Mouse (Mus musculus): ENCODE measurements around the gene Pdcd11.
"Not testable (repeated sequence)": the region's sequence is repeated elsewhere in the genome, so short reads cannot be mapped to it uniquely, and the experiment has no call there.

Pdcd11 gene

DNA sequence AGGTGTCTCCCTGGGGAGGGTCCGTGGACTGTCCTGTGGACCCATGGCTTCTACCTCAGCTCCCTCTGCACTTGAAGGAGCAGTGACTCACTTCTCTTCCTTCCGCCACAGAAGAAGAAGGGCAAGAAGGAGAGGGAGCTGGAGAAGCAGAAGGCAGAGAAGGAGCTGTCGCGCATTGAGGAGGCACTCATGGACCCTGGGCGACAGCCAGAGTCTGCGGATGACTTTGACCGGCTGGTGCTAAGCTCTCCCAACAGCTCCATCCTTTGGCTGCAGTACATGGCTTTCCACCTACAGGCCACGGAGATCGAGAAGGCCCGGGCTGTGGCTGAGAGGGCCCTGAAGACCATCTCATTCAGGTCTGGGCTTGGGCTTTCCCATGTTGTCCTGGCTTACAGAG is 37.6 kb downstream of the Pdcd11 start:
- no peak for DNase-seq (ENCODE audit: extremely low read depth, low read depth)

DNA sequence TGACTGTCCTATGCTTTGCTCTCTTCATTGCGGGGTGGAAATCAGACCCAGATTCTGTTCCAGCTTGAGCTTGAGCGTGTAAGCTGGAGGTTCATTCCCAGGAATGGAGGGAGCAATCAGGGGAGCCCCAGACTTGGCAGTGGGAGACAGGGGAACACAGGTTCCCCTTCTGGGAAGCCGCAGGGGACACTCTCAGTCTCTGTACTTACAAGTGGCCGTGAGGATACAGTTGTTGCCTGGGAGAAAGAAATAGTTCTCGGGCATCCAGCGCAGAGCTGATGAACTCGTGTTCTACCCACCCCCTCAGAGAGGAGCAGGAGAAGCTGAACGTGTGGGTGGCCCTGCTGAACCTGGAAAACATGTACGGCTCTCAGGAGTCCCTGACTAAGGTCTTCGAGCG is 38.3 kb downstream of the Pdcd11 start:
- no peak for DNase-seq (ENCODE audit: extremely low read depth, low read depth)

DNA sequence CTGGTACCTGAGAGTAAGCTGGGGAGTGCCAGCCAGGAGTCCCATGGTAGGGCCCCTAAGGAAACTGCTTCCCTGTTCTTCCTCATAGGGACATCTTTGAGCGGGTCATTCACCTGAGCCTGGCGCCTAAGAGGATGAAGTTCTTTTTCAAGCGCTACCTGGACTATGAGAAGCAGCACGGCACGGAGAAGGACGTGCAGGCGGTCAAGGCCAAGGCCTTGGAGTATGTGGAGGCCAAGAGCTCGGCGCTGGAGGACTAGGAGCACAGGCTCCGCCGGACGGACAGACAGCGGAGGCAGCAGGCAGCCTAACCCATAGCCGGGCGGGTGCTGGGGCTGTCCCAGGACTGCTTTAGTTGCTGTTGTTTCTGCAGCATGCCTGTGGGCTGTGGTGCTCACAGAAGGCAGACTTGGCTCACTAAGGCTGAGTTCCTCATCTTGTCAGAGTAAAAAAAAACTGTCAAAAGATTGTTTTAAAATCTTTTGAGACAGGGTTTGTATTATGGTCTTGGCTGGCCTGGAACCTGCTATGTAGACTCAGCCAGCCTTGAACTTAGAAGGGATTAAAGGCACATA is 40.1 kb downstream of the Pdcd11 start:
- DNase-seq (ENCODE audit: extremely low read depth, low read depth) = no peak

DNA sequence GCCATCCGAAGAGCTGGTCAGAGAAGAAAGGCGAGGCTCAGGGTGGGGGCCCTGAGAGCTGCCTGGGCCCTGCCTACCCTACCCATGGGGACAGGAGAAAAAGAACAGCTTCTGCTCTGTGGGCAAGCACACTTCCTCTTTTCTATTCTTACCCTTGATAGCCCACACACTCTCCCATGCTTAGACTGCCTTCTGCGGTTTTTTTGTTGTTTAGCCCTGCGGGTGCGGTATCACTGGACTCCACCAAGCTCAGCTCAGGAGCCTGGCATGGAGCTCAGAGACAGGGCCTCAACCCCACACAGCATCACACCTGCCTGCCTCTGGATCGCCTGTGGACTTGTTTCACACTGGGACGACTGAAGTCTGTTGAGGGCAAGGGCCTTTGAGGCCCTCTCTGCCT is 42.6 kb downstream of the Pdcd11 start:
- DNase-seq (ENCODE audit: extremely low read depth, low read depth) = peak; percentile 88

DNA sequence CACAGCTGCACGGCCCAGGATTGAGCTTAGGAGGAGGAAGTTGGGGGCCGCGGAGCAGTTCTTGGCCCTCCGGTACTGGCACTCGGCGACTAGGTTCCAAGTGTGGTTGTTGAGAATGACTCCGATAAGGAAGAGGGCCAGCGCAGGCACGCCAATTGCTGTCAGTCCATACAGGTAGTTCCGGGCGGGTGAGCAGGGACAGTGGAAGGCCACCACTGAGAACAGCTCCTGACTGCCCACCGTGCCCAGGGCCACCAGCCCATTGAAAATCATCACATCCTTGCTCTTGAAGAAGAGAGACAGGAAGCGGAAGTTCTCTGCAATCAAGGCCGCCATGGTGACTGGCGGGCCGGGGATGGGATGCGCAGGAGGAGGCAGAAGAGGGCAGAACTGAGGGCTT is 45.0 kb downstream of the Pdcd11 start:
- no peak for DNase-seq (ENCODE audit: extremely low read depth, low read depth)

DNA sequence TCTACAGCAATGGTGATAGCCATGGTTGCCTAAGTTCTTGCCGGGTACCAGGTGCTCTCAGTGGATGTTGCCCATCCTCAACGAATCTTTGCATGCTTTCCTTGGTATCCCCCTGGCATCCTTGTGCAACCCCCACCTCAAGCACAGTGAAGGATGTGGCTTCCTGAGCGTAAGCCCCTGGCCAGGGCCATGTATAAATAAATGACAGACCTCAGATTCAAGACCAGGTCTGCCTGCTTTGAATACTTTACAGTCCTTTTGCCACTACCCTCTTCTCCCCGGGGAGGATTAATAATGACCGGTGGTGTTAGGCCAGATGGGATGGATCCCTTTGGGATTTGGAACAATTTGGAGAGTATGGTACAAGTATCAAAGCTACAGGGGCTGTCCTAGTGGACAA is 45.6 kb downstream of the Pdcd11 start:
- DNase-seq (ENCODE audit: extremely low read depth, low read depth) = no peak

DNA sequence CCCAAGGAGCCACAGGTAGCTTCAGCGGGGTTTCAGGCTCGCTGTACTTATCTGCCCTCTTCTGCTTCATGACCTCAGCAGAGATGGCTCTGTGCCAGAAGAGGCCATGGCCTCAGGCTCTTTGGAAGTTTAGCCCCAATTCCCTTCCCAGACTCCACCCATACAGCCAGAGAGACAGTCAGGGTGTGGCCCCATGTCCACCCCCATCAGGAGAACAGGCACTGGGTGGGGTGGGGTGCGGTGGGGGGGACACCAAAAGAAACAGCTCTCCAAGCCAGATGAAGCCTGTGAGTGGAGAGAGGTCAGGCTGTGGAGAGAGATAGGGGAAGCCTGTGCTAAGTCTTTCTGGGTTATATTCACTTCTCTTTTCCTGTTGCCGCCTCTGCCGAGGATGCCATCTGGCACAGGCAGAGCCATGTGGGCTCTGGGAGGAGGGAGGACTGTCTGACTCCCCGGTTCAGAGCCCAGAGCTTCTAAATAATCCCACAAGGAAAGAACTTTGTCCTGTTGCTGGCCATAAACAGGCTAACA is 46.5 kb downstream of the Pdcd11 start:
- peak; percentile 94 for DNase-seq (ENCODE audit: extremely low read depth, low read depth)

DNA sequence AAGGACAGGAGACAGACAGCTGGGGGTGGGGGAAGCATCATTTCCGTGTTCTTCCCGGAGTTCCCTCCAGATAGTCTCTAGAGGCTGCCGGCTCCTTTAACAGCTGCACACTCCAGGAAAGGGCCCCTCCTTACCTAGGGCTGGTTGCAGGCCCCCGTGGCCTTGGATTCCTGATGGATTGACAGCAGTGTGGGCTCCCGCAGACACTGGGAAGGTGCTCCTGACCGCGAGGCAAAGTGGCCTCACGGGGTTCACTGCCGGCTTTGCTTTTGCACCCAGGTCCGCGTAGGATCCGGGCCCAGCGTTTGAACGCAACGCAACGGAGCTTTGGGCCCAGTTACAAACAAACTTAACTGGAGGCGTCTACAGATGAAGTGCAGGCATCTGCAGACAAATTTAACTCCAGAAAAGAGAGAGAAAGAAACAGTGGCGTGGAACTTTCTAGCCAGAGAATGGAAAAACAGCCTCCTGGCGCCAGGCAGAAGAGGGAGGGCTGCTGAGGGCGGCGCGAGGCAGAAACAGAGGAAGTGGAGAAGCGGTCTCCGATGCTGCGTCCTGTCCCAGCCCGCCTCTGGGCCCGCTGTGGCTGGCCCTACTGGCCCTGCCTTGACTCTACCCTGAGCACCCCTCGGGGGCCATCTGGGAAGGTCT is 47.3 kb downstream of the Pdcd11 start, which contains the start of gene Calhm2:
Gene Calhm2 (minus strand): TSS at position 524 of the 651 bp plus-strand sequence.
- DNase-seq (ENCODE audit: extremely low read depth, low read depth) = peak; percentile 54

DNA sequence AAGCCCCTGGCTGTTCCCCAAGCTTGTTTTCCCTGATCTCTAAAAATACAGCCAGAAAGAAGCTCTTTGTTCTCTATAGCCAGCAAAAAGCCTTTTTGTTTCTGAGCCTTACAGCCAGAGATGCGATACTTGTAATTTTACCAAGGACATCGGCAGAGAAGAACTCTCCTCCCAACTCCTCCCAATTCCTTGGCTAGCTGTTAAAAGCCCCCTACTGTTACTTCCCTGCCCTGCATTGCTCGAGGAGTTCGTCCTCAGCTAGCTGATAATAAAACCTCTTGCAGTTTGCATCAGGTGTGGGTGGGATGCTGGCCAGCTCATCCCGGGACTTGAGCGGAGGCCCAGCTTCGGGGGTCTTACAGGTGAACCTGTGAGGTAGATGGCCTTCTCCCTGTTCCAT is 49.0 kb downstream of the Pdcd11 start:
- not testable (repeated sequence) for DNase-seq (ENCODE audit: extremely low read depth, low read depth)

DNA sequence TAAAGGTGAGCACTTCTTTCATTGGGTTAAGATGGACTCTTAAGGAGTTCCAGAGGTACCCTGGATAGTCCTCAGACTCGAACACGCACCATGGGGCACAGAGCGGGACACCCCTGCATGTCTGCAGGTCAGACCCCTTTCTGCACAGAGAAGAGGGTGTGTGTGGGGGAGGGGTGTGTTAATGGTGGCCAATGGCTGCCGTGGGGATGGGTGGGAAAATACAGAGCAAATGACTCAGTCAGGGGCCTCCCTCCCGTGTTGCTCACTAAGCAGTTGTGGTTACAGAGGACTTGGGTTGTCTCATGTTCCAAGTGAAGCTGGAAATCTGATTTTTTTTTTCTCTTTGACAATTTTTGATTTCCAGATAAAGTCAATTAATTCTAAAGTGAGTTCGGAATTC is 51.9 kb downstream of the Pdcd11 start:
- no peak for DNase-seq (ENCODE audit: extremely low read depth, low read depth)

DNA sequence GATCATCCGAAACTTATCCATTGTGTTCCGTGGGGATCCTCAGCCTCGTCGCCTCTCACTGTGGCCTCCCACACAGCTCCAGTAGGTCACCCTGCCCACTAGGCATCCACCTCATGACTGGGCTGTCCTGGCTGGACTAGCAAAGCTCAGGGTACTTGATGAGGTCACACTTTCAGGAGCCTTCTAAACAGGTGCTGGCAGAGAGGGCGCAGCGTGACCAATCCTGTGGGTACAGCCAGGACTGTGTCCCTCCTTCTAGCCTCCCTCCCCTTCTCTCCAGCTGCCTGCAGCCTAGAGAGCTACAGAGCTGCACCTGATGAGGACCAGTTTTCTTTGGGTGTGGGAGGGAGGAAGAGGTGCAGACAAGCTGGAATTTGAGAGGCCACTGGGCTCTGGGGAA is 53.6 kb downstream of the Pdcd11 start, which contains the start of gene Calhm1:
Gene Calhm1 (minus strand): TSS at position 101 of the 400 bp plus-strand sequence.
- DNase-seq (ENCODE audit: extremely low read depth, low read depth) = no peak

DNA sequence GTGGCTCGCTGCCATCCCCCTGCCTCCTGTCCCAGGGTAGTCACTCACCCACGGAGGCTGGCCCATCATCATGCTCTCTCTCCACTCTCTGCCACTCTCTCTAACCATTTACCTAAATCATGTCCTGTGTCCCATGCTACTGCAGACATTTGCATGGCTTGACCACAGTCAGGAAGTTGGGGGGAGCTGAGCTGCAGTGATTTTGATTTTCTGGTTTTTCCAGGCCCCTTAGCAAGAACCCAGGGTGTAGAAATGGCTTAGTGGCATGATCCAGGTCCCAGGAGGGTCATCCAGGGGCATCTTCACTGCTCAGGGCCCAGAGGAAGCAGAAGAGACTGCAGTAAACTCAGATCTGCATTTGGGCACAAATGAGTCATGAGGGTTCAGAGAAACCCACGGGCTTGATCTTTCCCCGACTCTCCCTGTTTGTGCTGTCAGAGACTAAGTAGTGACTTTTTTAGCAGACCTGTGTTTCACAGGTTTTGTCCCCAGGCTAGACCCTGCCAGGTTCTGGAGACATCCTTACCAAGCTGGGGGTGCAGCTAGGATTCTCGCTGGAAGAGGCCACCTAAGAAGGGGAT is 57.8 kb downstream of the Pdcd11 start:
- DNase-seq (ENCODE audit: extremely low read depth, low read depth) = no peak

DNA sequence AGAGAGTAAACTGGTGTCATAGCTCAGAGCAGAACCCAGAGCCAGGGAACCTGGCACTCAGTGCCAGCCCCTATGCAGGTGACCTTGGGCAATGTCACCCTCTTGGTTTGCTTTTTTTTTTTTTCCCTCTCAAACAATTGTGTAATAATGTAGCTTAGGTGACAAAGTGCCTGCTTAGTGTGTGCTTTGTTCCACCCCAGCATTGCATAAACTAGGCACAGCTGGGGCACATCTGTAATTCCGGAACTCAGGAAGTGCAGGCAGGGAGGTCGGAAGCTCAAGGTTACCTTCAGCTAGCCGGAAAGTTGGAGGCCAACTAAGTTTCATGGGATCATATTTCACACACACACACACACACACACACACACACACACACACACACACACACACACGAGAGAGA is 59.3 kb downstream of the Pdcd11 start:
- DNase-seq (ENCODE audit: extremely low read depth, low read depth) = no peak

DNA sequence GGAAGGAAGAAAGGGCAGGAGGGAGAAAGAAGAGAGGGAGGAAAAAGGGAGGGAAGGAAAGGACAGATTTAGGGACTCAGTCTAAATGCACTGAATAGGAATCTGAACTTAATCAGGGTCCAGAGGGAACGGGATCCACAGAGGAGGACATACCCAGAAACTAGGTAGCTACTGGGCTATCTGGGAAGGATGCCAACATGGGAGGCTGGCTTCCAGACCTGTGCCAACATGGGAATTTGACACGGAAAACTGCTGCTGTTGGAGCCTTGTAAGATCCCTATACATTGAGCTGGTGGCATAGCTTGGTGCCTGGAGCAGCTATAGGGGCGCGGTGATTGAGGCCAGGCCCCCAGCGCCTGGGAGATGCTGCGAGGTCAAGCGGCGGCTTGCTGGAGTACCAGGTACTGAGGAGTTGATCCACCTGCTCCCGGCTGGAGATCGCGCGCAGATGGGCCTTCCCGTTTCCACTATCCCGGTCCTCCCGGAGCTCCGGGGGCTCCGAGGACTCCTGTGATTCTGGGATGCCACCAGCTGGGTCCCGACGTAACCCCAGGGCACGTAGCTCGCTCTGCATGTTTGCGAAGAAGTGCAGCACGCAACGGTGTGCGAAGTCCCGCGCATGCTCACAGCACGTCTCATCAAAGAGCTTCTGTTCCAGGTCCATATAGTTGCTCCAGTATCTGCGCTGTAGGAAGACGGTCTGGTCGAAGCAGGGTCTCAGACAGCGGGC is 60.9 kb downstream of the Pdcd11 start:
- no peak for DNase-seq (ENCODE audit: extremely low read depth, low read depth)

DNA sequence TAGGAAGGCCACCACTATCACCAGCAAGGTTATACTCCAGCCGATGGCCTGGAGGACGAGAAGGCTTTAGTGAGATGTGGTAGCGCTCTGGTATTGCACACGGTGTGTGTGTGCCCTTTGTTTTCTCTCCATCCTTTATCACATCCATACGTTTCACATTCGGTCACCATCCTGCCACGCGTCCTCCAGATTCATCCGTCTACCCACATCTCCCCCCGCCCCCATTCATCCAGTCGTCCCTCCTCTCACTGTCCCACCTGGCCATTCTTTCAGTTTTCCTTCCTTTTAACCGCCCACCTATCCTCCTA is 61.4 kb downstream of the Pdcd11 start:
- DNase-seq (ENCODE audit: extremely low read depth, low read depth) = no peak

DNA sequence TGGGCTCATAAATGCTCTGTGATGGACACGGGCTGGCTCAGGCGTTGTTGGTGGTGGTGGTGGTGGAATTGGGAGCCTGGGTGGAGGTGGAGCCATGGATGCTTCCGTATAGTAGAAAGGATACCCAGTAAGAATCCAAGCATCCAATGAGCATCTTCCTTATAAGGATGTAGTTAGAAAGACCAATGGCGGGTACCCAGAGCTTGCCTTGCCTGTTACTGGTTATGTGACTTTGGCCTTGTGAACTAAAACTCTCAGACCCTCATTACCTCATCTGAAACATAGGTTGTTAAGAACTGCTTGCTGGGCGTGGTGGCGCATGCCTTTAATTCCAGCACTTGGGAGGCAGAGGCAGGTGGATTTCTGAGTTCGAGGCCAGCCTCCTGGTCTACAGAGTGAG is 63.2 kb downstream of the Pdcd11 start:
- no peak for DNase-seq (ENCODE audit: extremely low read depth, low read depth)

DNA sequence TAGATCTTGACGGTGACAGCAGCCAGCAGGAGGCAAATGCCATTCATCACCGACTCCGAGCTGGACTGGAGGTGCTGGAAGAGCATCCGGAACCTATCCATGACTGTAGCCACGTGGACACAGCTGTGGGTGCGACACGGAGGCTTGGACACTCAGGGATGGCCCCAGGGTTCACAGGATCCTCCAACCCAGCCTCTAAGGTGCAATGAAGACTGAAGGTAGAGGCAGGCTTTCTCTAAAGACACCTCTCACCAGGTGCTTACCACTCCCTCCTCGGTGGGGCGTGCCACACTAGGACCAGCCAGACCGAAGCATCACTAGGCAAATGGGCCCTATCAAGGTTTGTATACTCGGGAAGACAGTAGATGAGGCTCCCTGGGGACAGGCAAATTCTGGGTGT is 67.1 kb downstream of the Pdcd11 start, which contains the start of gene Calhm3:
Gene Calhm3 (minus strand): TSS at position 101 of the 400 bp plus-strand sequence.
- no peak for DNase-seq (ENCODE audit: extremely low read depth, low read depth)

DNA sequence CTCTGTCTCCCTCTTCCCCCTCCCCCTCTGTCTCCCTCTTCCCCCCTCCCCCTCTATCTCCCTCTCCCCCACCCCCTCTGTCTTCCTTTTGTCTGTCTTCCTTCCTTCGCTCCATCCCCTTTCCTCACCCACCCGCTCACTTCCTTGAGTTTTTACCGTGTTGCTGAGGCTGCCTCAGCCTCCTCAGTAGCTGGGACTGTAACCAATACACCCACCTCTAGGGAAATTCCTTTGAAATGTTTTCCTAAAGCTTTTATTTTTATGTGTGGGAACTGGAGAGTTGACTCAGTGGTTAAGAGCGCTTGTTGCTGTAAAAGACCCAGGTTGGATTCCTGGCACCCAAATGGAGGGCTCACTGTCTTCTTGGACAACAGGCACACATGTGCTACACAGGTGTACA is 71.1 kb downstream of the Pdcd11 start:
- no peak for DNase-seq (ENCODE audit: extremely low read depth, low read depth)

DNA sequence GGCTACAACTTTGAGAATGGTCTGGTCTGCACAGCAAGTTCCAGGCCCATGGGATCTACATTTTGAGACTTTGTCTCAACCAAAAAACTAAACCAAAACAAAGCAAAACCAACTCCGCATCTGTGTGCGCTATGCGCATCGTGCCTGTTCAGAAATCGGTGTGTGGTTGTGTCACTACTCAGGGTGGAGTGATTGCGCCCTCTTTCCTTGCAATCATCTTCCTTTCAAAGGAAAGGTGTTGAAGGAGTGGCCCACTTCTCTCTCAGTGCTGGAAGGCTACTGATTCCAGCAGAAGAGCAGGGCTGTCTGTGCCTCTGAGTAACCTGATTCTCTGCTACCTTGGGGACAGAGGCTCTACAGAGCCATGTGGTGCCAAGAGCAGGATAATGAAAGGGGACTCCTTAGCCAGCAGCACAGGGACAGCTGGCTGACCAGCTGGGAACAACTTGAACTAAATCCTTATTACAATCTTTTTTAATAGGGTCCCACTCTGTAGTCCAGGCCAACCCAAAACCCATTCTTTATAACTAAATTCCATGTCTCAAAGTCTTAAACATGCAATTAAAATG is 72.7 kb downstream of the Pdcd11 start:
- DNase-seq (ENCODE audit: extremely low read depth, low read depth) = no peak

DNA sequence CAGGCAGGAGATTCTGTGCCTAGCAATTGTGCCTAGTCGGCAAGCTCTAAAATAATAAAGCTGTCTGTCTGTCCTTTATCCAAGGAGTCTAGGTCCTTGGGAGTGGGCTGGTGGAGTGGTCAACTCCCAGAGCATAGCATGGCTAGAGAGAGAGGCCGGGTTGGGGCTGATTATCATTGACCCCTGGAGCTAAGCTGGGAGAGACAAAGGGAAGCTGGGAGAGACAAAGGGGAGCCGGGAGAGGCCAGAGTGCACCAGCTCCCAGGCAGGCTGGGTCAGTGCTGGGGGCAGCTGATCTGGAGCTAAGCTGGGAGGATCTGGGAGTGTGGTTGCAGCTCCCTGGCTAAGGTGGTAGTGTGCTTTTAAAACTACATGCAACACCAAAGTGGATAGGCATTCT is 76.2 kb downstream of the Pdcd11 start:
- no peak for DNase-seq (ENCODE audit: extremely low read depth, low read depth)

DNA sequence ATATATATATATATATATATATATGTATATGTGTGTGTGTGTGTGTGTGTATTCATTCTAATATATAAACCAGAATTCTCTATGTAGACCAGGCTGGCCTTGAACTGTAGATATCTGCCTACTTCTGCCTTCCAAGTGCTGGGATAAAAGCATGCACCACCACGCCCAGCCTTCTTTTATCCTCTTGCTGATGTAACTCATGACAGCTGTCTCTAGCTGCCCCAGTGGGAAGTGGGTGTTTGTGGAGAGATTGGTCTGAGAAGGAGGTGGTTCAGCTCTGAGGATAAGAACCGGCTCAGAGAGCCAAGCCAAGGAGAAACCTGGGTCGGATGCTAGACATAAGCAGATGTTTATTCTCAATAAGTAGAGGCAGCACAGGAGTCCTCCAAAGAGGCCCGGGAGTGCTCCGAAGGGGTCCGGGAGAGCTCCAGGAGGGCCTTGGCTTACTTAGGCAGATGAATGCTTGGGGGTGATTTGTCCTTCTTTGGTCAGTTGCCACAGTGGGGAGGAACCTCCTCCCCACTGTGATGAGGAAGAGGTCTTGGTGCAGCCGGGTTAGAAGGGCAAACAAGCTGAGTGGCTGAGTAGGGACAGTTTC is 77.1 kb downstream of the Pdcd11 start:
- DNase-seq (ENCODE audit: extremely low read depth, low read depth) = peak; percentile 77
